Mouse (Mus musculus) hindbrain, embryonic 11.5 days (tissue): ENCODE measurements around the gene Fcer2a. TPM values are rescaled to one million over a fixed set of nuclear protein-coding genes. Genes with fewer than 3 reads are reported as not detected.

Experiments
- ATAC-seq: fragments of 200-750 bp; cut with Nextera tagmentation; 2 replicates; pipeline ENCODE4 v1.8.0; 2017; ENCODE audit warnings: mild to moderate bottlenecking, moderate TSS enrichment, moderate library complexity; ENCODE audit not compliant: low FRiP score
- DNase-seq: peaks from one replicate; pipeline ENCODE4 v3.0.0-alpha.2; 2015; ENCODE audit warnings: low spot score
- H3K27ac ChIP-seq: fragments of 300-500 bp; sonication (generic); 2 replicates; pipeline ENCODE4 v1.5.1; 2014; ENCODE audit warnings: mild to moderate bottlenecking, low read depth, low read length
- H3K27me3 ChIP-seq: fragments of 300-500 bp; sonication (generic); 2 replicates; pipeline ENCODE4 v1.6.1; 2014; ENCODE audit warnings: mild to moderate bottlenecking, low read length, moderate library complexity, mixed read lengths; ENCODE audit not compliant: control insufficient read depth, insufficient read depth
- H3K36me3 ChIP-seq: fragments of 300-500 bp; sonication (generic); 2 replicates; pipeline ENCODE4 v1.6.1; 2014; ENCODE audit warnings: mild to moderate bottlenecking, low read length, moderate library complexity, mixed read lengths; ENCODE audit not compliant: control insufficient read depth, insufficient read depth
- H3K4me1 ChIP-seq: fragments of 300-500 bp; sonication (generic); replicated peaks from 2 replicates; pipeline ENCODE4 v1.6.1; 2014; ENCODE audit warnings: low read length, mixed read lengths; ENCODE audit not compliant: control insufficient read depth, insufficient read depth
- H3K4me2 ChIP-seq: fragments of 300-500 bp; sonication (generic); replicated peaks from 2 replicates; pipeline ENCODE4 v1.6.1; 2014; ENCODE audit warnings: mild to moderate bottlenecking, low read depth, low read length
- H3K4me3 ChIP-seq: fragments of 300-500 bp; sonication (generic); 2 replicates; pipeline ENCODE4 v1.5.1; 2014; ENCODE audit warnings: low read depth, low read length
- H3K9ac ChIP-seq: fragments of 300-500 bp; sonication (generic); 2 replicates; pipeline ENCODE4 v1.6.1; 2014; ENCODE audit warnings: low read depth, low read length
- H3K9me3 ChIP-seq: fragments of 300-500 bp; sonication (generic); 2 replicates; pipeline ENCODE4 v1.6.1; 2016; ENCODE audit warnings: low read length; ENCODE audit not compliant: control insufficient read depth
- WGBS: fragments of 180-500 bp; shearing (Covaris S2); extraction: QIAGEN DNeasy Blood & Tissue Kit; methylation state at CpG from one replicate; pipeline ENCODE4 v1.1.7; 2014; 5-methylcytosine and 5-hydroxymethylcytosine counted together
- polyA plus RNA-seq: library from polyadenylated mRNA; unstranded; fragments of >200 nt; fragmentation: Nextera tagmentation; extraction: Ambion mirVana; gene quantifications from 2 replicates; pipeline ENCODE4 v1.2.1, GENCODE M21; 2014

The Fcer2a gene
- polyA plus RNA-seq, 1 experiment from 2014 or later = 0.49 TPM

- DNase-seq = no peak
- Histone ChIP-seq H3K4me1 (no peaks in the 10 kb centered on the region), H3K9me3 (no peaks in the 10 kb centered on the region), H3K9ac (no peak overlapping the region), H3K4me3 (no peak overlapping the region), H3K27me3 (no peaks in the 10 kb centered on the region), H3K27ac (no peak overlapping the region), H3K4me2 (no peak overlapping the region), H3K36me3 (no peaks in the 10 kb centered on the region)
- 84% methylated on average over 2 of the region's 2 CpGs for WGBS
- ATAC-seq = no peak
These were observed 23.6 kb downstream of the Fcer2a start for GRCm38 (mm10) chr8:3670388-3670787.

- DNase-seq = no peak
- Histone ChIP-seq H3K4me2 (no peak within 1 kb of the TSS), H3K9ac (no peak within 1 kb of the TSS), H3K27ac (no peak within 1 kb of the TSS), H3K9me3 (no peaks in the 10 kb centered on the region), H3K27me3 (no peaks in the 10 kb centered on the region), H3K4me3 (no peak within 1 kb of the TSS), H3K4me1 (no peaks in the 10 kb centered on the region), H3K36me3 (no peaks in the 10 kb centered on the region)
- ATAC-seq = no peak
- 78% methylated on average over 6 of the region's 6 CpGs for whole genome bisulfite sequencing
These were observed 28.5 kb downstream of the Fcer2a start, which contains the start of gene Mcemp1 for GRCm38 (mm10) chr8:3665507-3665906. Gene Mcemp1 (plus strand): TSS chr8:3665754.

- Histone ChIP-seq H3K9me3 (no peaks in the 10 kb centered on the region), H3K4me3 (no peak overlapping the region), H3K27ac (no peak overlapping the region), H3K4me1 (no peaks in the 10 kb centered on the region), H3K36me3 (no peaks in the 10 kb centered on the region), H3K27me3 (no peaks in the 10 kb centered on the region), H3K4me2 (no peak overlapping the region), H3K9ac (no peak overlapping the region)
- DNase-seq (no peak), ATAC-seq (no peak)
- 59% methylated on average over 5 of the region's 5 CpGs for WGBS
These were observed 29.6 kb downstream of the Fcer2a start for GRCm38 (mm10) chr8:3664405-3664804.

GRCm38 (mm10) chr8:3660889-3661288, 33.1 kb downstream of the Fcer2a start:
- Histone ChIP-seq H3K36me3 (no peaks in the 10 kb centered on the region), H3K9me3 (no peaks in the 10 kb centered on the region), H3K4me1 (no peaks in the 10 kb centered on the region), H3K27me3 (no peaks in the 10 kb centered on the region), H3K27ac (no peak overlapping the region), H3K9ac (no peak overlapping the region), H3K4me3 (no peak overlapping the region), H3K4me2 (no peak overlapping the region)
- ATAC-seq = no peak
- no peak for DNase-seq
- WGBS = 86% methylated on average over 8 of the region's 8 CpGs

GRCm38 (mm10) chr8:3656725-3657381, 37.1 kb downstream of the Fcer2a start:
- WGBS = 24% methylated on average over 7 of the region's 7 CpGs
- no peak overlapping the region for H3K9ac ChIP-seq
- DNase-seq = peak; percentile 39
- no peak overlapping the region for H3K4me3 ChIP-seq
- no peaks in the 10 kb centered on the region for H3K27me3 ChIP-seq
- H3K36me3 ChIP-seq = no peaks in the 10 kb centered on the region
- H3K4me1 ChIP-seq = no peaks in the 10 kb centered on the region
- H3K9me3 ChIP-seq = no peaks in the 10 kb centered on the region
- H3K27ac ChIP-seq = no peak overlapping the region
- no peak overlapping the region for H3K4me2 ChIP-seq
- no peak for ATAC-seq

- no peaks in the 10 kb centered on the region for H3K4me1 ChIP-seq
- WGBS = 76% methylated on average over 3 of the region's 3 CpGs
- no peak within 1 kb of the TSS for H3K4me2 ChIP-seq
- H3K27me3 ChIP-seq = no peaks in the 10 kb centered on the region
- H3K4me3 ChIP-seq = no peak within 1 kb of the TSS
- no peak within 1 kb of the TSS for H3K27ac ChIP-seq
- no peaks in the 10 kb centered on the region for H3K36me3 ChIP-seq
- ATAC-seq (no peak), DNase-seq (no peak)
- H3K9ac ChIP-seq = no peak within 1 kb of the TSS
- H3K9me3 ChIP-seq = no peaks in the 10 kb centered on the region
These were observed 38.4 kb downstream of the Fcer2a start, which contains the start of gene Retn for GRCm38 (mm10) chr8:3655526-3655925. Gene Retn (plus strand): TSS chr8:3655770.

GRCm38 (mm10) chr8:3654726-3655508, 39.1 kb downstream of the Fcer2a start:
- H3K36me3 ChIP-seq = no peaks in the 10 kb centered on the region
- DNase-seq = no peak
- 74% methylated on average over 11 of the region's 11 CpGs for WGBS
- no peaks in the 10 kb centered on the region for H3K4me1 ChIP-seq
- no peak overlapping the region for H3K4me2 ChIP-seq
- no peaks in the 10 kb centered on the region for H3K27me3 ChIP-seq
- no peaks in the 10 kb centered on the region for H3K9me3 ChIP-seq
- no peak for ATAC-seq
- H3K9ac ChIP-seq = no peak overlapping the region
- no peak overlapping the region for H3K27ac ChIP-seq
- H3K4me3 ChIP-seq = no peak overlapping the region

- H3K4me1 ChIP-seq = peaks cover 3% of the 10 kb centered on the region; the same call in 1 of the 2 replicates
- no peak for DNase-seq
- H3K9me3 ChIP-seq = no peaks in the 10 kb centered on the region
- H3K27me3 ChIP-seq = no peaks in the 10 kb centered on the region
- H3K27ac ChIP-seq = no peak overlapping the region
- ATAC-seq = no peak
- no peaks in the 10 kb centered on the region for H3K36me3 ChIP-seq
- no peak overlapping the region for H3K4me2 ChIP-seq
- no peak overlapping the region for H3K9ac ChIP-seq
- H3K4me3 ChIP-seq = no peak overlapping the region
- WGBS = 74% methylated on average over 3 of the region's 3 CpGs
These were observed 41.1 kb downstream of the Fcer2a start for GRCm38 (mm10) chr8:3652845-3653244.

- H3K27ac ChIP-seq = no peak overlapping the region
- H3K36me3 ChIP-seq = no peaks in the 10 kb centered on the region
- no peaks in the 10 kb centered on the region for H3K27me3 ChIP-seq
- H3K9ac ChIP-seq = no peak overlapping the region
- H3K9me3 ChIP-seq = no peaks in the 10 kb centered on the region
- WGBS = 28% methylated on average over 1 of the region's 1 CpGs
- ATAC-seq (no peak), DNase-seq (no peak)
- H3K4me3 ChIP-seq = no peak overlapping the region
- H3K4me1 ChIP-seq = peaks cover 3% of the 10 kb centered on the region; the same call in 1 of the 2 replicates
- no peak overlapping the region for H3K4me2 ChIP-seq
These were observed 45.0 kb downstream of the Fcer2a start for GRCm38 (mm10) chr8:3648990-3649389.
